Mouse (Mus musculus) lung, embryonic 14.5 days (tissue): Measurements from ENCODE around the gene Srp14. TPM values are rescaled to one million over a fixed set of nuclear protein-coding genes. Genes with fewer than 3 reads are reported as not detected.

Experiments used
- ATAC-seq: fragments of 200-750 bp; cut with Nextera tagmentation; 2 replicates; pipeline ENCODE4 v1.8.0; 2017; ENCODE audit warnings: mild to moderate bottlenecking, moderate TSS enrichment, moderate library complexity; ENCODE audit not compliant: insufficient read depth
- DNase-seq: peaks from one replicate; pipeline ENCODE4 v3.0.0-alpha.2; 2015
- H3K27ac ChIP-seq: fragments of 300-500 bp; sonication (generic); 2 replicates; pipeline ENCODE4 v1.5.1; 2014; ENCODE audit warnings: low read depth, mild to moderate bottlenecking, moderate library complexity
- H3K27me3 ChIP-seq: fragments of 300-500 bp; sonication (generic); 2 replicates; pipeline ENCODE4 v1.6.1; 2014; ENCODE audit warnings: low read length, control low read depth; ENCODE audit not compliant: insufficient read depth
- H3K36me3 ChIP-seq: fragments of 300-500 bp; sonication (generic); 2 replicates; pipeline ENCODE4 v1.6.1; 2014; ENCODE audit warnings: control low read depth; ENCODE audit not compliant: insufficient read depth
- H3K4me1 ChIP-seq: fragments of 300-500 bp; sonication (generic); 2 replicates; pipeline ENCODE4 v1.6.1; 2014; ENCODE audit warnings: antibody characterized with exemption, control low read depth; ENCODE audit not compliant: insufficient read depth
- H3K4me2 ChIP-seq: fragments of 300-500 bp; sonication (generic); 2 replicates; pipeline ENCODE4 v1.6.1; 2014; ENCODE audit warnings: mild to moderate bottlenecking
- H3K4me3 ChIP-seq: fragments of 300-500 bp; sonication (generic); 2 replicates; pipeline ENCODE4 v1.5.1; 2014; ENCODE audit warnings: low read depth, low read length
- H3K9ac ChIP-seq: fragments of 300-500 bp; sonication (generic); 2 replicates; pipeline ENCODE4 v1.6.1; 2014
- H3K9me3 ChIP-seq: fragments of 300-500 bp; sonication (generic); 2 replicates; pipeline ENCODE4 v1.6.1; 2016; ENCODE audit warnings: low read depth, low read length, control low read depth
- CTCF ChIP-seq: IDR thresholded peaks from 2 replicates; pipeline ENCODE4 v1.5.1; 2016; ENCODE audit warnings: antibody characterized with exemption, low read depth
- WGBS: fragments of 180-500 bp; shearing (Covaris S2); extraction: QIAGEN DNeasy Blood & Tissue Kit; methylation state at CpG from one replicate; pipeline ENCODE4 v1.1.7; 2014; 5-methylcytosine and 5-hydroxymethylcytosine counted together
- polyA plus RNA-seq: library from polyadenylated mRNA; unstranded; fragments of >200 nt; fragmentation: Nextera tagmentation; extraction: Ambion mirVana; gene quantifications from 2 replicates; pipeline ENCODE4 v1.2.1, GENCODE M21; 2014

Gene Srp14
- polyA plus RNA-seq, 1 experiment from 2014 or later = 214 TPM

DNA sequence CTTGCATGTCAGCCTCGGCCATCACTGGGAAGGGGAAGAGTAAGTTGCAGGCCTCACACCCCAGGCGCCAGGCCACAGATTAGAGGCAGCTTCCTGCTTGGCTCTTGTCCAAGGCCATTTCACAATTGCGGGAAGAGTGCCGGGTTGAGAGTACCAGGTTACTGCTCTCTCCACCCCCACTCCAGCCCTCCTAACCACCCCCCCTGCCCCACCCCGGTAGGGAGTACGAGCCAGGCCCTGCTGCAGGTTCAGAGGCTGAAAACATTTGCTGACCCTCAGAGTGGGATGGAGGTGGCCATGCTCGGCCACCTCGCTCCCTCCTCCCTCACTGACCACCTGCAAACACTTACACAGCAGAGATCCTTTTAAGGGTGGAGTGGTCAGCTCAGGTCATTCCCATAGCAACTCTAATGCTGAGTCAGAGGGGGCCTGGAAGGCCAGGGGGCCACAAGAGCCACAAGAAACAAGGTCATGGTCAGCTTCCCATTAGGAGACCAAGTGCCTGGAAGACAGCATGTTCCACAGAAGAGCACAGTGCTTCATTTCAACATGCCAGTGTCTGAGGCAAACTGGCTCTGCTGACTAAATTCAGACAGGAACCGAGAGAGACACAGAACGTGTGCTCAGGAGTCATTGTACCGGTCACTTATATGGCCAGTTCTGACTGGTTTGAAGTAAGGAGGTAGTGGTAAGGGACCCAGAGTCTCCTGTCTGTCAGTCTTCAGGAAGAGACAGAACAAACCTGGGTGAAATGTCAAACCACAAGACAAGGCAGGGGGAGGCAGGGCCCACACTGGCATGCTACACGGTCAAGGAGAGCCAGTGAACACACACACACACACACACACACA, 11.0 kb upstream of the Srp14 start:
- Histone ChIP-seq H3K9me3 (no peaks in the 10 kb centered on the region), H3K4me1 (peaks cover 9% of the 10 kb centered on the region), H3K9ac (no peak overlapping the region), H3K27me3 (no peaks in the 10 kb centered on the region), H3K27ac (peak overlapping the region; percentile 66), H3K4me3 (no peak overlapping the region), H3K4me2 (peak overlapping the region; percentile 32; the same call in 1 of the 2 replicates), H3K36me3 (no peaks in the 10 kb centered on the region)
- peak; percentile 85 for DNase-seq
- 17% methylated on average over 12 of the region's 12 CpGs for WGBS
- no peak for TF ChIP-seq CTCF
- ATAC-seq = peak; percentile 45; the same call in 1 of the 2 replicates

- peaks cover 9% of the 10 kb centered on the region for H3K4me1 ChIP-seq
- H3K4me2 ChIP-seq = no peak overlapping the region
- H3K9me3 ChIP-seq = no peaks in the 10 kb centered on the region
- H3K27me3 ChIP-seq = no peaks in the 10 kb centered on the region
- DNase-seq (peak; percentile 49), ATAC-seq (no peak)
- H3K36me3 ChIP-seq = no peaks in the 10 kb centered on the region
- H3K9ac ChIP-seq = no peak overlapping the region
- WGBS = 64% methylated on average over 3 of the region's 3 CpGs
- no peak overlapping the region for H3K4me3 ChIP-seq
- peak; percentile 57 for TF ChIP-seq CTCF
- no peak overlapping the region for H3K27ac ChIP-seq
Observed at GRCm38 (mm10) chr2:118487806-118488205, 8.3 kb upstream of the Srp14 start.

- peaks cover 9% of the 10 kb centered on the region for H3K4me1 ChIP-seq
- H3K9me3 ChIP-seq = no peaks in the 10 kb centered on the region
- 15% methylated on average over 12 of the region's 12 CpGs for WGBS
- no peak overlapping the region for H3K27ac ChIP-seq
- no peak overlapping the region for H3K4me3 ChIP-seq
- ATAC-seq = peak; percentile 59
- DNase-seq = peak; percentile 80
- TF ChIP-seq CTCF = peak; percentile 100
- no peak overlapping the region for H3K4me2 ChIP-seq
- H3K36me3 ChIP-seq = no peaks in the 10 kb centered on the region
- no peak overlapping the region for H3K9ac ChIP-seq
- H3K27me3 ChIP-seq = no peaks in the 10 kb centered on the region
Observed at GRCm38 (mm10) chr2:118486933-118487332, 7.4 kb upstream of the Srp14 start.

- peaks cover 6% of the 10 kb centered on the region for H3K4me1 ChIP-seq
- H3K27me3 ChIP-seq = no peaks in the 10 kb centered on the region
- WGBS = 78% methylated on average over 3 of the region's 3 CpGs
- H3K36me3 ChIP-seq = no peaks in the 10 kb centered on the region
- no peak for TF ChIP-seq CTCF
- no peak overlapping the region for H3K9ac ChIP-seq
- no peak overlapping the region for H3K27ac ChIP-seq
- ATAC-seq = no peak
- no peak overlapping the region for H3K4me3 ChIP-seq
- H3K9me3 ChIP-seq = no peaks in the 10 kb centered on the region
- no peak for DNase-seq
- no peak overlapping the region for H3K4me2 ChIP-seq
Observed at GRCm38 (mm10) chr2:118485415-118485814, 5.9 kb upstream of the Srp14 start.

DNA sequence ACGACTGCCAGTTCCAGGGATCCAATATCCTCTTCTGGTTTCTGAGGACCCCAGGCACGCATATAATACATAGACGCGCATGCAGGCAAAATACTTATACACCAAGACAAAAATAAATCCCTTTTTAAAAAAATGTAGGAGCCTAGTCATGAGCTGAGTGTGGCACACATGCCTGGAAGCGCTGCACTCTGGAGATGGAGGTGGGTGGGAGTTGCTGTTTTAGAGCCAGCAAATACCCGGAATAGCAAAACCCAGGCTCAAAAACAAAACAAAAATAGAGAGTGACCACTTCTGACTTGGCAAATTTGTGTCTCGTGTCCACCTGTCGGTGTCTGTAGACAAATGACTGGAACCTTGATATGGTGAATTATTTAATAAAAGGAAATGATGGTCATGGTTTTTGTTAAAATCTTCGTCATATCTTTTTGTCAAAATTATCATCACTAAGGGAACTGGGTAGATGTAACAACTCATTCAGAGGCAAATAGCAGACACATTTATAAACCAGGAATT, 4.9 kb upstream of the Srp14 start:
- Histone ChIP-seq H3K36me3 (no peaks in the 10 kb centered on the region), H3K4me3 (no peak overlapping the region), H3K27ac (no peak overlapping the region), H3K9me3 (no peaks in the 10 kb centered on the region), H3K4me2 (no peak overlapping the region), H3K4me1 (peaks cover 3% of the 10 kb centered on the region; the same call in 1 of the 2 replicates), H3K27me3 (no peaks in the 10 kb centered on the region), H3K9ac (no peak overlapping the region)
- 79% methylated on average over 9 of the region's 9 CpGs for WGBS
- no peak for DNase-seq
- ATAC-seq = no peak
- TF ChIP-seq CTCF = no peak

- no peaks in the 10 kb centered on the region for H3K36me3 ChIP-seq
- H3K4me1 ChIP-seq = peaks cover 10% of the 10 kb centered on the region
- TF ChIP-seq CTCF = no peak
- no peak overlapping the region for H3K9ac ChIP-seq
- no peak for DNase-seq
- H3K4me2 ChIP-seq = no peak overlapping the region
- H3K9me3 ChIP-seq = no peaks in the 10 kb centered on the region
- ATAC-seq = no peak
- no peak overlapping the region for H3K27ac ChIP-seq
- H3K27me3 ChIP-seq = no peaks in the 10 kb centered on the region
- WGBS = 76% methylated on average over 5 of the region's 5 CpGs
- no peak overlapping the region for H3K4me3 ChIP-seq
Observed at GRCm38 (mm10) chr2:118483032-118483431, 3.5 kb upstream of the Srp14 start.

- no peak for DNase-seq
- Histone ChIP-seq H3K4me2 (no peak overlapping the region), H3K4me1 (peaks cover 10% of the 10 kb centered on the region), H3K9ac (no peak overlapping the region), H3K36me3 (peaks cover 13% of the 10 kb centered on the region), H3K27ac (no peak overlapping the region), H3K4me3 (no peak overlapping the region), H3K9me3 (no peaks in the 10 kb centered on the region), H3K27me3 (no peaks in the 10 kb centered on the region)
- no peak for ATAC-seq
- 86% methylated on average over 7 of the region's 7 CpGs for WGBS
- TF ChIP-seq CTCF = no peak
Observed at GRCm38 (mm10) chr2:118480886-118481285, 1.4 kb upstream of the Srp14 start.
